Comparison of ENCODE assay signal across 9 mouse cellular contexts in the genomic region with DNA sequence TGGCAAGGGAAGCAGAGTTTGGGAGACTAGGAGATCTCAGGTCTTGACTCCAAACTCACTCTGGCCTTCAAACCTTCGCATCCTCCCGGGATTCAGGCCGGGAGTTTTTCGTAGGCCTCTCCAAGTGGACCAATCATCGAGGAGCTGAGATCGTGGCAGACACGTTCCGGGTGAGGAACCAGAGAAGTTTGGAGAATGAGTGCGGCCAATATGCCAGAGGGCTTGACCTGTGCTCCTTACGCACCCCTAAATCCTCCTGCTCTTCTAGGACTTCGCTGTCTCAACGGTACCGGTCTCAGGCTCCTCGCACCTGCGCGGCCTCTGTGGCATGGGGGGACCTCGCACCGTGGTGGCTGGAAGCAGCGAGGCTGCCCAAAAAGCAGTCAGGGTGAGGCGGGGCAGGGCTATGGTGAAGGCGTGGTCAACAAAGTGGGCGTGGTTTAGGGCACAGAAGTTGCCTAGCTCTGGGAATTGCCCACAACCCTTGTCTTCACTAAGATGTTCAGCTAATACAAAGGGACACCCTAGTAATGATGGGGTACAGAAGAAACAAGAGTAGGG. TPM values are rescaled to one million over a fixed set of nuclear protein-coding genes. Genes with fewer than 3 reads are reported as not detected.
DNase-seq lines count a peak whose midpoint lies in the region; ATAC-seq and TF ChIP-seq lines count a peak whose summit lies in the region.
"Had no signal": no experiment of that assay in that cellular context is flagged by ENCODE, and none has a peak within 500 bp of the region (broad histone marks: within the 10 kb centered on the region; RNA-seq: fewer than 3 reads in every experiment).

No protein-coding gene starts in this region.

- H3K4me3 ChIP-seq in intestine, postnatal 0 days (ENCODE audit: low read depth, low read length): no peak overlapping the region

- 0 out of 2 replicates have a peak, but pooled peaks have one; percentile 30 for ATAC-seq in erythroblast, adult 5-6 weeks (replicated peaks; ENCODE audit: low FRiP score, poor library complexity, severe bottlenecking)
- ATAC-seq in intestine, postnatal 0 days: no peak
- no peak for ATAC-seq in granulocyte monocyte progenitor cell, adult 5-6 weeks (replicated peaks; ENCODE audit: poor library complexity, severe bottlenecking)
- ATAC-seq: Patski had no signal

- peak overlapping the region; percentile 76; the same call in 1 of the 2 replicates for H3K4me2 ChIP-seq in intestine, postnatal 0 days (replicated peaks; ENCODE audit: low read depth)

- no peak for TF ChIP-seq CTCF in intestine, postnatal 0 days (IDR thresholded peaks at IDR 0.05; ENCODE audit: low read depth)

- H3K36me3 ChIP-seq in intestine, postnatal 0 days (ENCODE audit: control insufficient read depth, insufficient read depth): peaks cover 38% of the 10 kb centered on the region

- peaks cover 9% of the 10 kb centered on the region; the same call in 1 of the 2 replicates for H3K4me1 ChIP-seq in intestine, postnatal 0 days (replicated peaks; ENCODE audit: control insufficient read depth, insufficient read depth, low read length)

- H3K27ac ChIP-seq in intestine, postnatal 0 days (ENCODE audit: low read depth, low read length): no peak overlapping the region

- peak; percentile 96 for DNase-seq in heart, adult 11 months
- no peak for DNase-seq in heart, adult 8-10 months (ENCODE audit: low spot score)
- peak; percentile 65 for DNase-seq in lung, postnatal 36 days
- no peak for DNase-seq in layer of hippocampus, adult 9-11 months
- no peak for DNase-seq in B cell, adult 2 months

- no peak overlapping the region for H3K9ac ChIP-seq in intestine, postnatal 0 days (ENCODE audit: low read depth, low read length)

- no peaks in the 10 kb centered on the region for H3K9me3 ChIP-seq in intestine, postnatal 0 days (ENCODE audit: control insufficient read depth)

- H3K27me3 ChIP-seq in intestine, postnatal 0 days (replicated peaks; ENCODE audit: control insufficient read depth, insufficient read depth, low read length): no peaks in the 10 kb centered on the region; the same call in 1 of the 2 replicates
- H3K27me3 ChIP-seq: Patski had no signal

- WGBS in intestine, postnatal 0 days: 62% methylated on average over 22 of the region's 22 CpGs

RNA-seq across cellular contexts. Expression of gene Ddah2, which starts 2.0 kb away (rescaled TPM):
- 10 to 100 TPM; 13.5 to 22.7 (median 21.5) TPM for total RNA-seq in heart, adult 8-10 months (2022)
- 1.0 and 1.7 TPM in 2 replicates for total RNA-seq in erythroblast, adult 5-6 weeks (2015; ENCODE audit: low replicate concordance)
- total RNA-seq in erythroblast, adult 5-6 weeks (2017; ENCODE audit: low replicate concordance): 2.2 TPM in 1 of 2 replicates, not detected in the other
- 62.0 and 68.3 TPM in 2 replicates for polyA plus RNA-seq in intestine, postnatal 0 days (2015; fragmentation: Nextera tagmentation; extraction: Ambion mirVana)
- total RNA-seq in granulocyte monocyte progenitor cell, adult 5-6 weeks (2014; fragmentation: Nextera tagmentation): 3.4 TPM in 1 of 2 replicates, not detected in the other
- total RNA-seq in granulocyte monocyte progenitor cell, adult 5-6 weeks (2017): 0.57 and 3.7 TPM in 2 replicates

RNA-seq across cellular contexts. Expression of gene Ly6g6c, which starts 4.4 kb away (rescaled TPM):
- total RNA-seq in heart, adult 8-10 months (2022): not detected
- total RNA-seq in erythroblast, adult 5-6 weeks (2015; ENCODE audit: low replicate concordance): not detected in 2 replicates
- not detected in 2 replicates for total RNA-seq in erythroblast, adult 5-6 weeks (2017; ENCODE audit: low replicate concordance)
- 0.12 TPM in 1 of 2 replicates, not detected in the other for polyA plus RNA-seq in intestine, postnatal 0 days (2015; fragmentation: Nextera tagmentation; extraction: Ambion mirVana)
- total RNA-seq in granulocyte monocyte progenitor cell, adult 5-6 weeks (2014; fragmentation: Nextera tagmentation): not detected in 2 replicates
- not detected in 2 replicates for total RNA-seq in granulocyte monocyte progenitor cell, adult 5-6 weeks (2017)
- polyA plus RNA-seq: Patski had no signal

RNA-seq across cellular contexts. Expression of gene Mpig6b, which starts 5.2 kb away (rescaled TPM):
- total RNA-seq in heart, adult 8-10 months (2022): 1 to 10 TPM in 1 of 4 experiments, under 1 TPM in 3; 0.34 to 1.0 (median 0.85) TPM
- total RNA-seq in erythroblast, adult 5-6 weeks (2015; ENCODE audit: low replicate concordance): 0.42 TPM in 1 of 2 replicates, not detected in the other
- not detected in 2 replicates for total RNA-seq in erythroblast, adult 5-6 weeks (2017; ENCODE audit: low replicate concordance)
- polyA plus RNA-seq in intestine, postnatal 0 days (2015; fragmentation: Nextera tagmentation; extraction: Ambion mirVana): 0.13 and 0.17 TPM in 2 replicates
- total RNA-seq in granulocyte monocyte progenitor cell, adult 5-6 weeks (2014; fragmentation: Nextera tagmentation): not detected in 2 replicates
- total RNA-seq in granulocyte monocyte progenitor cell, adult 5-6 weeks (2017): not detected in 2 replicates
- polyA plus RNA-seq: Patski had no signal

RNA-seq across cellular contexts. Expression of gene Clic1, which starts 11.1 kb away (rescaled TPM):
- 10 to 100 TPM; 21.6 to 33.8 (median 30.0) TPM for total RNA-seq in heart, adult 8-10 months (2022)
- total RNA-seq in erythroblast, adult 5-6 weeks (2015; ENCODE audit: low replicate concordance): 74.6 and 85.9 TPM in 2 replicates
- total RNA-seq in erythroblast, adult 5-6 weeks (2017; ENCODE audit: low replicate concordance): 66.9 and 68.8 TPM in 2 replicates
- 290 and 312 TPM in 2 replicates for polyA plus RNA-seq in intestine, postnatal 0 days (2015; fragmentation: Nextera tagmentation; extraction: Ambion mirVana)
- 231 and 245 TPM in 2 replicates for total RNA-seq in granulocyte monocyte progenitor cell, adult 5-6 weeks (2014; fragmentation: Nextera tagmentation)
- 268 and 347 TPM in 2 replicates for total RNA-seq in granulocyte monocyte progenitor cell, adult 5-6 weeks (2017)

RNA-seq across cellular contexts. Expression of gene Msh5, which starts 14.3 kb away (rescaled TPM):
- under 1 TPM in 2 of 4 experiments, not detected in 2; 0.33 to 0.56 TPM for total RNA-seq in heart, adult 8-10 months (2022)
- 0.38 and 1.5 TPM in 2 replicates for total RNA-seq in erythroblast, adult 5-6 weeks (2015; ENCODE audit: low replicate concordance)
- total RNA-seq in erythroblast, adult 5-6 weeks (2017; ENCODE audit: low replicate concordance): 5.7 and 8.8 TPM in 2 replicates
- 1.4 and 3.0 TPM in 2 replicates for polyA plus RNA-seq in intestine, postnatal 0 days (2015; fragmentation: Nextera tagmentation; extraction: Ambion mirVana)
- 0.19 and 6.8 TPM in 2 replicates for total RNA-seq in granulocyte monocyte progenitor cell, adult 5-6 weeks (2014; fragmentation: Nextera tagmentation)
- total RNA-seq in granulocyte monocyte progenitor cell, adult 5-6 weeks (2017): 0.62 and 3.6 TPM in 2 replicates

Comparison
In these comparisons a context has a peak if more than half of its experiments do, and no peak if none do; other contexts are left out.
1. DNase-seq: peak in heart, adult 11 months (single experiment) and lung, postnatal 36 days (single experiment); none in heart, adult 8-10 months (single experiment), layer of hippocampus, adult 9-11 months (single experiment) and B cell, adult 2 months (0 of 2).